In the genomic region with DNA sequence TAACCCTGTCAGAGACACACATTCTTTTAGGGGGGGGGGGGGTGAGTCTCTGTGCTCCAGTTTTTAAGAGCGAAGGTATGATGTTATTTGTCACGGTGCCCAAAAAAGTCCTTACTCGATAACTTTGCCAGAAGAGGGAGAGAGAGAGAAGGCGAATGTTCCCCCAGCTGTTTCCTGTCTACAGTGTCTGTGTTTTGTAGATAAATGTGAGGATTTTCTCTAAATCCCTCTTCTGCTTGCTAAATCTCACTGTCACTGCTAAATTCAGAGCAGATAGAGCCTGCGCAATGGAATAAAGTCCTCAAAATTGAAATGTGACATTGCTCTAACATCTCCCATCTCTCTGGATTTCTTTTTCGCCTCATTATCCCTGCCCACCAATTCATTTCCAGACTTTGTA, we compare ENCODE assay signal across 8 mouse cellular contexts. TPM values are rescaled to one million over a fixed set of nuclear protein-coding genes. Genes with fewer than 3 reads are reported as not detected.
DNase-seq lines count a peak whose midpoint lies in the region; ATAC-seq and TF ChIP-seq lines count a peak whose summit lies in the region.

No protein-coding gene starts in this region.

- H3K36me3 ChIP-seq in embryonic facial prominence, embryonic 11.5 days (replicated peaks; ENCODE audit: control insufficient read depth, insufficient read depth, low read depth, low read length): no peaks in the 10 kb centered on the region
- H3K36me3 ChIP-seq in limb, embryonic 14.5 days (ENCODE audit: control insufficient read depth, insufficient read depth, low read length): no peaks in the 10 kb centered on the region
- no peaks in the 10 kb centered on the region for H3K36me3 ChIP-seq in neural tube, embryonic 15.5 days

- H3K9me3 ChIP-seq in embryonic facial prominence, embryonic 11.5 days (replicated peaks; ENCODE audit: control insufficient read depth, low read length): no peaks in the 10 kb centered on the region
- H3K9me3 ChIP-seq in limb, embryonic 14.5 days (ENCODE audit: control insufficient read depth, low read length): no peaks in the 10 kb centered on the region
- H3K9me3 ChIP-seq in neural tube, embryonic 15.5 days (replicated peaks): no peaks in the 10 kb centered on the region

- no peak for ATAC-seq in embryonic facial prominence, embryonic 11.5 days (replicated peaks; ENCODE audit: insufficient number of reproducible peaks, low FRiP score, low TSS enrichment, low read depth)
- ATAC-seq in limb, embryonic 14.5 days (ENCODE audit: low FRiP score, low read depth): peak; percentile 54
- ATAC-seq in neural tube, embryonic 15.5 days (ENCODE audit: low FRiP score): no peak

- peak overlapping the region; percentile 28; the same call in 1 of the 2 replicates for H3K27ac ChIP-seq in embryonic facial prominence, embryonic 11.5 days (replicated peaks; ENCODE audit: low read depth, low read length)
- peak overlapping the region; percentile 89 for H3K27ac ChIP-seq in limb, embryonic 14.5 days (replicated peaks; ENCODE audit: low read depth, low read length)
- peak overlapping the region; percentile 66; the same call in 1 of the 2 replicates for H3K27ac ChIP-seq in neural tube, embryonic 15.5 days (replicated peaks)

- H3K4me1 ChIP-seq in embryonic facial prominence, embryonic 11.5 days (ENCODE audit: control insufficient read depth, insufficient read depth, low read length): peaks cover 22% of the 10 kb centered on the region
- peaks cover 46% of the 10 kb centered on the region for H3K4me1 ChIP-seq in limb, embryonic 14.5 days (ENCODE audit: control insufficient read depth, insufficient read depth, low read length)
- H3K4me1 ChIP-seq in neural tube, embryonic 15.5 days: peaks cover 32% of the 10 kb centered on the region

- WGBS in embryonic facial prominence, embryonic 11.5 days: 15% methylated on average over 6 of the region's 6 CpGs
- 10% methylated on average over 6 of the region's 6 CpGs for WGBS in limb, embryonic 14.5 days
- WGBS in neural tube, embryonic 15.5 days: 51% methylated on average over 6 of the region's 6 CpGs

- peak overlapping the region; percentile 76; the same call in 1 of the 2 replicates for H3K9ac ChIP-seq in embryonic facial prominence, embryonic 11.5 days (replicated peaks; ENCODE audit: low read length)
- H3K9ac ChIP-seq in limb, embryonic 14.5 days (ENCODE audit: low read depth, low read length, severe bottlenecking): peak overlapping the region; percentile 69
- H3K9ac ChIP-seq in neural tube, embryonic 15.5 days (replicated peaks): no peak overlapping the region

- peak overlapping the region; percentile 54 for H3K4me3 ChIP-seq in embryonic facial prominence, embryonic 11.5 days (ENCODE audit: low read depth, low read length)
- H3K4me3 ChIP-seq in limb, embryonic 14.5 days (replicated peaks; ENCODE audit: low read length): peak overlapping the region; percentile 47
- H3K4me3 ChIP-seq in neural tube, embryonic 15.5 days (replicated peaks): peak overlapping the region; percentile 41; the same call in 1 of the 2 replicates

- peak; percentile 2 to 46 for DNase-seq in frontal cortex, adult 2 months (ENCODE audit: extremely low spot score in 1 of 2, low spot score in 1 of 2)
- no peak for DNase-seq in frontal cortex, postnatal 14 days (ENCODE audit: low spot score in 2 of 2)
- DNase-seq in embryonic facial prominence, embryonic 11.5 days (ENCODE audit: low spot score): peak; percentile 54
- DNase-seq in heart, postnatal 4 days: peak; percentile 52
- DNase-seq in limb, embryonic 14.5 days (ENCODE audit: low spot score): peak; percentile 91
- no peak for DNase-seq in spleen, postnatal 10 days (ENCODE audit: low spot score in 2 of 2)
- no peak for DNase-seq in natural killer cell, adult 2 months (ENCODE audit: low spot score in 2 of 2)

- H3K27me3 ChIP-seq in embryonic facial prominence, embryonic 11.5 days (ENCODE audit: control insufficient read depth, insufficient read depth, low read length): no peaks in the 10 kb centered on the region
- H3K27me3 ChIP-seq in limb, embryonic 14.5 days (ENCODE audit: control insufficient read depth, insufficient read depth, low read length): 0 out of 2 replicates have a peak, but pooled peaks cover 3% of the 10 kb centered on the region
- 0 out of 2 replicates have a peak, but pooled peaks cover 3% of the 10 kb centered on the region for H3K27me3 ChIP-seq in neural tube, embryonic 15.5 days (replicated peaks)

- no peak for TF ChIP-seq POLR2A in limb, embryonic 14.5 days (IDR thresholded peaks at IDR 0.05; ENCODE audit: borderline replicate concordance, extremely low read depth, insufficient read depth, insufficient read length)

- H3K4me2 ChIP-seq in embryonic facial prominence, embryonic 11.5 days (ENCODE audit: low read depth, low read length): peak overlapping the region; percentile 69
- peak overlapping the region; percentile 71 for H3K4me2 ChIP-seq in limb, embryonic 14.5 days (replicated peaks; ENCODE audit: low read depth, low read length, severe bottlenecking)
- peak overlapping the region; percentile 76 for H3K4me2 ChIP-seq in neural tube, embryonic 15.5 days

RNA-seq across cellular contexts. Expression of gene Igf1, which starts 0.9 kb away (rescaled TPM):
- polyA plus RNA-seq in frontal cortex, adult 2 months (2012; rRNA removed): 12.0 and 12.6 TPM in 2 replicates
- 66.3 and 67.8 TPM in 2 replicates for polyA plus RNA-seq in embryonic facial prominence, embryonic 11.5 days (2014; fragmentation: Nextera tagmentation; extraction: Ambion mirVana)
- total RNA-seq in heart, postnatal 4 days (2021): 10 to 100 TPM; 79.4 to 83.7 TPM
- polyA plus RNA-seq in limb, embryonic 14.5 days (2012; rRNA removed): 71.2 and 72.4 TPM in 2 replicates
- 83.9 and 93.6 TPM in 2 replicates for polyA plus RNA-seq in limb, embryonic 14.5 days (2014; fragmentation: Nextera tagmentation; extraction: Ambion mirVana)
- polyA plus RNA-seq in neural tube, embryonic 15.5 days (2015; fragmentation: Nextera tagmentation; extraction: Ambion mirVana): 24.7 and 29.6 TPM in 2 replicates

Comparison
In these comparisons a context has a peak if more than half of its experiments do, and no peak if none do; other contexts are left out.
1. DNase-seq: peak in frontal cortex, adult 2 months (2 of 2), embryonic facial prominence, embryonic 11.5 days (single experiment), heart, postnatal 4 days (single experiment) and limb, embryonic 14.5 days (single experiment); none in frontal cortex, postnatal 14 days (0 of 2), spleen, postnatal 10 days (0 of 2) and natural killer cell, adult 2 months (0 of 2).
2. H3K27ac ChIP-seq: peak in every context shown above with its lines; median percentile 89 in limb, embryonic 14.5 days; 66 in neural tube, embryonic 15.5 days; 28 in embryonic facial prominence, embryonic 11.5 days.
3. Peak in every context shown above with its lines, with median percentiles within 50 percentile points of each other: H3K4me2 ChIP-seq and H3K4me3 ChIP-seq.